Mouse (Mus musculus) gastrocnemius, adult 2 months (tissue): ENCODE results near the gene Vmn2r77. TPM values are rescaled to one million over a fixed set of nuclear protein-coding genes. Genes with fewer than 3 reads are reported as not detected.
A peak's percentile ranks its signal among the peaks of the same experiment; 100 is the strongest.
"Not testable (repeated sequence)": the region's sequence is repeated elsewhere in the genome, so short reads cannot be mapped to it uniquely, and the experiment has no call there.

ENCODE experiments used
- DNase-seq: peaks from one replicate; pipeline ENCODE4 v3.0.0; 2022
- H3K27ac ChIP-seq: fragments of 200-600 bp; 2 replicates; pipeline ENCODE4 v1.8.1; 2022; ENCODE audit warnings: mild to moderate bottlenecking
- H3K4me3 ChIP-seq: fragments of 200-600 bp; 2 replicates; pipeline ENCODE4 v1.8.1; 2022; ENCODE audit warnings: mild to moderate bottlenecking, moderate library complexity
- CTCF ChIP-seq: fragments of 200-600 bp; IDR thresholded peaks from 2 replicates; pipeline ENCODE4 v1.8.1; 2022; ENCODE audit warnings: antibody characterized with exemption, mild to moderate bottlenecking, moderate library complexity
- intact Hi-C: fragments of 180-260 bp; cut with DNase I; formaldehyde crosslinking; loops from one replicate; pipeline ENCODE4 v1.15.1; 2025
- long read RNA-seq, 2 experiments: library from polyadenylated mRNA; stranded (forward); transcript quantifications; one replicate each; pipeline ENCODE4 v2.0.0; 2021
- total RNA-seq, 2 experiments: library from RNA; stranded (reverse); gene quantifications; 2 replicates each; pipeline ENCODE4 v1.2.3; 2021

Vmn2r77 gene
- total RNA-seq, result not detected
- long read RNA-seq, experiment 1, result 0 reads
- long read RNA-seq, experiment 2, result 0 reads

GRCm38 (mm10) chr7:86794727-86795126 lies at the start of gene Vmn2r77:
Vmn2r77 (plus strand) TSS chr7:86795027.
- no peak for DNase-seq
- no peak within 1 kb of the TSS for H3K4me3 ChIP-seq
- no peak for TF ChIP-seq CTCF
- H3K27ac ChIP-seq, result no peak within 1 kb of the TSS
- intact Hi-C loops, result no loop called here

GRCm38 (mm10) chr7:86760751-86761150 lies 34.1 kb upstream of the Vmn2r77 start:
- no peak for DNase-seq
- Histone ChIP-seq H3K27ac (no peak overlapping the region), H3K4me3 (no peak overlapping the region)
- intact Hi-C loops, result no loop called here
- TF ChIP-seq CTCF, result no peak

- intact Hi-C loops, result no loop called here
- H3K27ac ChIP-seq, result no peak overlapping the region
- no peak for DNase-seq
- no peak overlapping the region for H3K4me3 ChIP-seq
- no peak for TF ChIP-seq CTCF
These were observed 30.2 kb upstream of the Vmn2r77 start for GRCm38 (mm10) chr7:86764628-86765027.

- Histone ChIP-seq H3K4me3 (no peak overlapping the region), H3K27ac (no peak overlapping the region)
- intact Hi-C loops, result no loop called here
- no peak for DNase-seq
- no peak for TF ChIP-seq CTCF
These were observed 23.2 kb upstream of the Vmn2r77 start for GRCm38 (mm10) chr7:86771621-86772020.

DNA sequence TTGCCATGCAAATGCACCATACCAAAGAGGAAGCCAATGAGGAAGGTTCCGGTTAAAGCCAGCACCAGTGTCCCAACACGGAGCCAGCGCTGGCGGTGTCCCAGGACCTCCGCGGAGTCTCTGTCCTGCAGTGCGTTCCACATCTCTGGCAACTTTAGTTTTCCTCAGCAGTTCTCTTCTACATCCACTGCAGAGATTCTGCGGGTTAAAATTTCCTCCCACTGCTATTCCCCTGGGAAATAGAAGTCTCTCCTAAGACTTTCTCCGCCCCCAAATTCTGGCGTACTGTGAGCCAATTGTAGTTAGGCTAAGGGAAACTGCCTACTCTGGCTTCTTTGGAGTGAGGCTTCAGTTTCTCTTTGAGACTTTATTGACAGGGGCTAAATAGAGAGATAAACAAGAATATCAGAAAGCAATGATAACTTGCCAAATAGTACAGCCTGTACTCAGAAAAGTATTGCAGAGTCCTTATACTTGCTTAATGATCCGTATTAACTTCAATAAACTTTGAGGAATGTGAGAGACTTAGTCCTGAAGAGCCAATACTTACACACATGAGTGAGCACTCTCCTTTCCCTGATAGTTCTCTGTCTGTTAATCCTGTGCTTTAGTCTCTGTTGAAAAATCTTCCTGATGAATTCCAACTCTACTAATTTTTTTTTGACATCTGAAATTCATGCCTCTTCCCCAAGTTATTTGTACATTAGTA lies 19.1 kb upstream of the Vmn2r77 start, which contains the start of gene Folh1:
Gene Folh1 (minus strand): TSS at position 327 of the 709 bp plus-strand sequence.
- H3K4me3 ChIP-seq, result peak within 1 kb of the TSS; percentile 29
- peak; percentile 23 for DNase-seq
- intact Hi-C loops, result no loop called here
- no peak for TF ChIP-seq CTCF
- H3K27ac ChIP-seq, result no peak within 1 kb of the TSS

DNA sequence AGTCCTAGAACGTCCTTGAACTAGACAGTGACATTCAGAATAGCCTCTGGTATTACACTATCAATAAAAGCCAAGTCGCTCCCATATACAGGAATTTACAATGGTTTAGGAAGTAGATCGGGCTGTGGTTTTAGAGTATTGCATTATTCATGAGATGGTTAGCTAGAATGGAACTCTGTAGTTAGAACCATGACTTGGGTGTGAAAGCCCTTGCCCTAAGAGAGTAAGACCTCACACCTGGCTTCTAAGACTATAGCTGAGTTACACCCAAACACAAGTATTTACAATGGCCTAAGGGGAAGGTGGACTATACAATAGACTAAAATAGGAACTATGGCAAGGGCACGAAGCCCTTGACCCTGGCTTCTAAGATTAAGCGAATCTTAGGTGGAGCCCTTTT lies 20.4 kb downstream of the Vmn2r77 start:
- DNase-seq, intact Hi-C loops, H3K27ac ChIP-seq, H3K4me3 ChIP-seq: not testable (repeated sequence)

DNA sequence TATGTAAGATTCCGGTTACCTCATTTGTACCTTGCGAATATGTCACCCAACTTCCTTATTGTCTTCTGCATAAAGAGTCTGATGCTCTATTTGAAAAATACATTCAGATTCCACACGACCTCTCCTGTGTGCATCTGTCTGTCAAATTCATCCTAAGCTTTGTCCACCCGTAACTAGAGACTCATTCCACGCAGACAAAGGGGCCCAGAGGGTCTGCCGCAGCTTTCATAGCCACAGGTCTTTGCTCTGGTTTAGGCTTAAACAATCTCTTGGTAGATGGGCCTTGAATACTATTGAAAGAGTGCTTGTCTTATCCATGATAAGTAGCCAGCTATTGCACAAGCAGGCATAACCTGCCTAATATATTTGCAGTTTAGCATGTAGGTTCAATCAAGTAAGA lies 20.9 kb downstream of the Vmn2r77 start:
- H3K27ac ChIP-seq, H3K4me3 ChIP-seq, intact Hi-C loops, DNase-seq: not testable (repeated sequence)

GRCm38 (mm10) chr7:86816466-86816865 lies 21.6 kb downstream of the Vmn2r77 start:
- DNase-seq, result no peak
- Histone ChIP-seq H3K4me3 (no peak overlapping the region), H3K27ac (no peak overlapping the region)
- intact Hi-C loops, result no loop called here
- TF ChIP-seq CTCF, result no peak

Other genes starting within 250 kb of the Vmn2r77 start
- not detected for gene Olfr295, start 211.2 kb upstream of the Vmn2r77 start, total RNA-seq
- gene Olfr294, start 178.4 kb upstream of the Vmn2r77 start, total RNA-seq, result not detected
- not detected for gene Olfr293, start 146.0 kb upstream of the Vmn2r77 start, total RNA-seq
- not detected for gene Olfr292, start 106.7 kb upstream of the Vmn2r77 start, total RNA-seq
- gene Folh1, start 19.1 kb upstream of the Vmn2r77 start, total RNA-seq, result under 1 TPM; 0.11 to 0.18 TPM
- gene Vmn2r78, start 120.1 kb downstream of the Vmn2r77 start, total RNA-seq, result not detected
- under 1 TPM in 1 of 2 experiments, not detected in 1; 0.03 TPM for gene Vmn2r79, start 201.1 kb downstream of the Vmn2r77 start, total RNA-seq